Mouse (Mus musculus) hindbrain, postnatal 0 days (tissue): ENCODE data around the gene 4931422A03Rik. TPM values are rescaled to one million over a fixed set of nuclear protein-coding genes. Genes with fewer than 3 reads are reported as not detected.
"Not testable (repeated sequence)": the region's sequence is repeated elsewhere in the genome, so short reads cannot be mapped to it uniquely, and the experiment has no call there.

Experiments used
- ATAC-seq: fragments of 200-750 bp; cut with Nextera tagmentation; 2 replicates; pipeline ENCODE4 v1.8.0; 2017; ENCODE audit warnings: mild to moderate bottlenecking, moderate TSS enrichment, moderate library complexity
- DNase-seq: peaks from one replicate; pipeline ENCODE4 v3.0.0-alpha.2; 2015; ENCODE audit warnings: low spot score
- H3K27ac ChIP-seq: fragments of 300-500 bp; sonication (generic); 2 replicates; pipeline ENCODE4 v1.5.1; 2014; ENCODE audit warnings: mild to moderate bottlenecking
- H3K27me3 ChIP-seq: fragments of 300-500 bp; sonication (generic); 2 replicates; pipeline ENCODE4 v1.6.1; 2014; ENCODE audit warnings: low read length, mixed read lengths; ENCODE audit not compliant: insufficient read depth
- H3K36me3 ChIP-seq: fragments of 300-500 bp; sonication (generic); 2 replicates; pipeline ENCODE4 v1.6.1; 2014; ENCODE audit warnings: low read length, mixed read lengths; ENCODE audit not compliant: insufficient read depth
- H3K4me1 ChIP-seq: fragments of 300-500 bp; sonication (generic); 2 replicates; pipeline ENCODE4 v1.6.1; 2014; ENCODE audit warnings: antibody characterized with exemption, low read length, mixed read lengths; ENCODE audit not compliant: insufficient read depth
- H3K4me2 ChIP-seq: fragments of 300-500 bp; sonication (generic); 2 replicates; pipeline ENCODE4 v1.6.1; 2014; ENCODE audit warnings: low read depth, mild to moderate bottlenecking, low read length, moderate library complexity, mixed read lengths
- H3K4me3 ChIP-seq: fragments of 300-500 bp; sonication (generic); 2 replicates; pipeline ENCODE4 v1.5.1; 2014; ENCODE audit warnings: low read length
- H3K9ac ChIP-seq: fragments of 300-500 bp; sonication (generic); replicated peaks from 2 replicates; pipeline ENCODE4 v1.6.1; 2014; ENCODE audit warnings: mild to moderate bottlenecking, low read length, moderate library complexity, mixed read lengths
- H3K9me3 ChIP-seq: fragments of 300-500 bp; sonication (generic); 2 replicates; pipeline ENCODE4 v1.6.1; 2016; ENCODE audit warnings: low read length, mixed read lengths
- CTCF ChIP-seq: IDR thresholded peaks from 2 replicates; pipeline ENCODE4 v1.5.1; 2016; ENCODE audit warnings: antibody characterized with exemption, control low read depth, low read depth
- WGBS: fragments of 180-500 bp; shearing (Covaris S2); extraction: QIAGEN DNeasy Blood & Tissue Kit; methylation state at CpG from one replicate; pipeline ENCODE4 v1.1.7; 2014; 5-methylcytosine and 5-hydroxymethylcytosine counted together
- polyA plus RNA-seq: library from polyadenylated mRNA; unstranded; fragments of >200 nt; fragmentation: Nextera tagmentation; extraction: Ambion mirVana; gene quantifications from 2 replicates; pipeline ENCODE4 v1.2.1, GENCODE M21; 2015
- total RNA-seq: library from RNA; depleted of rRNA; stranded (reverse); fragments of >200 nt; gene quantifications from 2 replicates; pipeline ENCODE4 v1.2.3, GENCODE M21; 2014; rRNA removed

Gene 4931422A03Rik
- total RNA-seq = not detected in 2 replicates
- 1.9 and 2.5 TPM in 2 replicates for polyA plus RNA-seq

DNA sequence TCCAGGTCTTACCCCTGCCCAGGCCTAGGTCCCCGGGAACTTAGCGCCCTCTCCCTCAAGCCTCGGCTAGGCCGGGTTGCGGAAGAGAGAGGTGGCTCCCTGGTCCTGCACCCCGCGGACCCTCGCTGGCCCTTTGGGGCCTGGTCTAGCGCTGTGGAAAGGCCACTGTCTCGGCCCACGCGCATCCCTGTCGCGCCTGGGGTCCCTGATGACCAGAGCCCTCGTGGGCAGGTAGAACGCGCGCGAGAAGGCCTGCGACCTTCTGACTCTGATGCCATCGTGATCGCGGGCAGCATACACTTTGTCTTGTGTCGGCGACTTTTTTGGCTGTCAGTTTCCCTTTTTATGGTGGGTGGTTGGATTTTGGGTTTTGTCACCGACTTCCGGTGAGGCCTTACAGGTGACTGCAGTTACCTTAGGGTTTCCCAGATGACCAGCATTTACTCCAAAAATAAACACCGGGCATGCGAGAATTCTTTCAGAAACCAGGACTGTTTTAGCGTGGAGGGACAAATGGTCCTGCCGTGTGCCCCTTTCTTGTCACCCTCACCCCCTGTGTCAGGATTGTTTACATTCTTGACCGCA lies at the start of gene 4931422A03Rik:
4931422A03Rik (minus strand) TSS at position 223 of the 585 bp plus-strand sequence.
- under 1% methylated on average over 32 of the region's 32 CpGs for WGBS
- Histone ChIP-seq H3K9me3 (no peaks in the 10 kb centered on the region), H3K36me3 (no peaks in the 10 kb centered on the region; the same call in 1 of the 2 replicates), H3K4me2 (peak within 1 kb of the TSS; percentile 69), H3K4me1 (peaks cover 10% of the 10 kb centered on the region), H3K9ac (peak within 1 kb of the TSS; percentile 98), H3K4me3 (peak within 1 kb of the TSS; percentile 96), H3K27me3 (no peaks in the 10 kb centered on the region), H3K27ac (peak within 1 kb of the TSS; percentile 82)
- TF ChIP-seq CTCF = no peak; the same call in 1 of the 2 replicates
- DNase-seq (peak; percentile 34), ATAC-seq (peak; percentile 65)

DNA sequence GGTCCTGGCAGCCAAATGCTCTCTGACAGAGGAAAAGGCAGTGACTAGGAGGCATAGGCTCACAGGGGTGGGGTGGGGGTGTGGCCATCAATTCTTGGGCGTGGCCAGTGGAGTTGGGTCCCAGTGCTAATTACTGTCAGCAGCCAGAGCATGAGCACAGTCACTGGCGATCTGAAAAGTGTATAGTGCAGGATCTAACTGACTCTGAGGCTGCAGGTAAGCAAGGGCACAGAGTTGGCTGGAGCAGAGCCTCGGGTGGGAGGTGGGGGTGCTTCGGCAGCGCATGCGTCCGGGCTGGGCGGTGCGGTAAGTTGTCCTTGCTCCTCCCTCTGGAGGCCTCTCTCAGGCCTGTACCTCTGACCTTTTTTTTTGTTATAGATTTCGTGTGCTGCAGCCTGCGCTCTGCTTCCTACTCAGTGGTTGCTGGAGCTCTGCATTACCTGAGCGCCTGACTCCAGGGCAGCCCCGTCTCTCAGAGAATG lies 41.6 kb upstream of the 4931422A03Rik start, which contains the start of gene Cd59b:
Cd59b (plus strand) TSS at position 146 of the 482 bp plus-strand sequence.
- ATAC-seq = peak; percentile 84
- peak within 1 kb of the TSS; percentile 26 for H3K4me3 ChIP-seq
- no peaks in the 10 kb centered on the region for H3K36me3 ChIP-seq
- 11% methylated on average over 13 of the region's 13 CpGs for WGBS
- H3K27me3 ChIP-seq = no peaks in the 10 kb centered on the region
- no peaks in the 10 kb centered on the region for H3K4me1 ChIP-seq
- H3K27ac ChIP-seq = no peak within 1 kb of the TSS
- H3K9me3 ChIP-seq = no peaks in the 10 kb centered on the region
- H3K9ac ChIP-seq = no peak within 1 kb of the TSS; the same call in 1 of the 2 replicates
- TF ChIP-seq CTCF = no peak
- H3K4me2 ChIP-seq = peak within 1 kb of the TSS; percentile 56
- peak; percentile 54 for DNase-seq

DNA sequence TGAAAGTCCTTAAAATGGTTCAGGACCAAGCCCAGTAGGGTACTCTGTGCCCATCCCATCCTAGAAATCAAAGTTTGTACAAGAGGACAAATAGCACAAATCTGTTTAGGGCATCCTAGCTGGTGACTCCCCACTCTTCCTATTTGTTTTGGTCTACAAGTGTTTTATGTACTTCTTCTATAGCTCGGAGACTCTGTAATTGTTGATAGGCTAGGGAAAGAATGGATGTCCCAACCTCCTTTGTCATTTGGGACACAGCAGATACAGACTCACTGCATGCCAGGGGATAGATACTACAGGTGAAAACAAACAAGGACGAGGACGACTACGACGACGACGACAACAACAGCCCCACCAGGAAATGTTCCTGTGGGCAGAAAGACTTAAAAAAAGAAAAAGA lies 40.3 kb upstream of the 4931422A03Rik start, which contains the start of gene Gm10799:
Gm10799 (minus strand) TSS at position 101 of the 400 bp plus-strand sequence.
- not testable (repeated sequence) for H3K36me3 ChIP-seq, H3K27me3 ChIP-seq, H3K9me3 ChIP-seq, ATAC-seq, H3K27ac ChIP-seq, DNase-seq, H3K4me2 ChIP-seq, H3K4me3 ChIP-seq, H3K9ac ChIP-seq, H3K4me1 ChIP-seq
- WGBS = 74% methylated on average over 7 of the region's 7 CpGs

DNA sequence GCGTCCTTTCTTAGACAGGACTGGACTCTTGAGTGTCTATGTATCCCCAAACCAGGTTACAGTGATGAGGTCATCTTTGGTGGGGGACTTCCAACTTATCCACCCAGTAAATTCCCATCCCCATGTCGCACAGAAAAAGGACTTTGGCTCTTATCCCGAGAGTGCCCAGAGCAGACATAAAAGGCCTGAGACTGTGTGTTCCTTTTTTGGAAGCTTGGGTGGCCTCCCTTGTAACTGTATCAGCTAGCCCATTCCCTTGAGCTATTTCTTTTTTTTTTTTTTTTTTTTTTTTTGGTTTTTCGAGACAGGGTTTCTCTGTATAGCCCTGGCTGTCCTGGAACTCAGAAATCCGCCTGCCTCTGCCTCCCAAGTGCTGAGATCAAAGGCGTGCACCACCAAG lies 37.4 kb upstream of the 4931422A03Rik start, which contains the start of gene Gm10912:
Gm10912 (plus strand) TSS at position 301 of the 400 bp plus-strand sequence.
- H3K27ac ChIP-seq, H3K27me3 ChIP-seq, ATAC-seq, H3K36me3 ChIP-seq, H3K4me1 ChIP-seq, H3K4me2 ChIP-seq, DNase-seq, H3K4me3 ChIP-seq, H3K9ac ChIP-seq, H3K9me3 ChIP-seq: not testable (repeated sequence)
- WGBS = 92% methylated on average over 5 of the region's 6 CpGs

DNA sequence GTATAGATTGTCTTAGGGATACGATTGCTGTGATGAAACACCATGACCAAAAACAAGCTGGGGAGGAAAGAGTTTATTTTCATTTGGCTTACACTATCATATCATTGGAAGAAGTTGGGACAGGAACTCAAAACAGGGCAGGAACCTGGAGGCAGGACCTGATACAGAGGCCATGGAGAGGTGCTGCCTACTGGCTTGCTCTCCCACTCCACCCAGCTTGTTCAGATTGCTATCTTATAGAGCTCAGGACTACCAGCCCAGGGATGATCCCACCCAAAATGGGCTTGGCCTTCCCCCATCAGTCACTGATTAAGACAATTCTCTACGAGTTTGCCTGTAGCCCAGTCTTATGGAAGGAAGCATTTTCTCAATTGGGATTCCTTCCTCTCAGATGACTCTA lies 36.0 kb upstream of the 4931422A03Rik start:
- Histone ChIP-seq H3K4me1 (no peaks in the 10 kb centered on the region), H3K9me3 (no peaks in the 10 kb centered on the region), H3K27ac (no peak overlapping the region), H3K27me3 (no peaks in the 10 kb centered on the region), H3K9ac (no peak overlapping the region), H3K36me3 (peaks cover 14% of the 10 kb centered on the region), H3K4me3 (no peak overlapping the region), H3K4me2 (no peak overlapping the region)
- ATAC-seq = no peak
- 92% methylated on average over 2 of the region's 2 CpGs for WGBS
- TF ChIP-seq CTCF = no peak
- no peak for DNase-seq

DNA sequence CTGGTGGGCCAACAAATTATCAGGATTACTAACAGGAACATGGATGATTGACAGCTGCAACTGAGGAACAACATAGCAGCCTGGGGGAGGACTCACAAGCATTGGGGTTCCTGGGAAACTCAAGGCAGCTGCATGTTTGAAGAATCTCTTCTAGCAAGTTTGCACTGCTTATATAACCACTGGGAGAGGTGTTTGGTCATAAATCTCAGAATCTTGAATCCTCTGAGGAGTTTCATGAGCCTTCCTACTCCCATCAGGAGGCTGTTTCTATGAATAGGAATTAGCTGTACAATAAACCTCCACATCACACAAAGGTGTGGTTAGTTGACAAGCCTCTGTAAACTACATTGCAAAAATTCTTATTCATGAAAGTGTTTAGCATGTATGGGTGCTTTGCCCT lies 34.5 kb upstream of the 4931422A03Rik start:
- no peaks in the 10 kb centered on the region for H3K9me3 ChIP-seq
- no peak overlapping the region for H3K4me2 ChIP-seq
- no peak for TF ChIP-seq CTCF
- H3K4me1 ChIP-seq = no peaks in the 10 kb centered on the region
- H3K9ac ChIP-seq = no peak overlapping the region
- peaks cover 14% of the 10 kb centered on the region for H3K36me3 ChIP-seq
- H3K27ac ChIP-seq = no peak overlapping the region
- no peak for DNase-seq
- no peaks in the 10 kb centered on the region for H3K27me3 ChIP-seq
- no peak for ATAC-seq
- H3K4me3 ChIP-seq = no peak overlapping the region

DNA sequence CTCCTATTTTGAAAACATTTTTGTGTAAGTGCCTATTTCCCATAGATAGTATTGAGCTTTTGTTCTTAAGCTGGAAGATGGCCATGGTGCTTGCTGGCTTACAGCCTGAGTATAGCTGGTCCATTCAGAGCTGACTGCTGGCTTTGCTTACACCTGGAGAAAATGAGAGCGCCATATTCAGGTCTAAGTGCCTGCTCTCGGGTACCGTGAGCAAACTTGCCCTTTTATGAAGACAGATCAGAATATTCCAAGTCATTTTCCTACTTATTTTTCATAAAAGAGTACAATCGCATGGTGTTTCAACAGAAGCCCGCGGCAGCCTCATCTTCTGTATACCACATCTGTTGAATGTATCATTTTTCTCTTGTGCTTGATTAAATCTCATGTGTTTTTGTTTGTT lies 32.8 kb upstream of the 4931422A03Rik start:
- no peaks in the 10 kb centered on the region for H3K9me3 ChIP-seq

More for the DNA sequence above, 32.8 kb upstream of the 4931422A03Rik start:
- DNase-seq = no peak
- H3K4me3 ChIP-seq = no peak overlapping the region
- no peak for TF ChIP-seq CTCF
- H3K4me1 ChIP-seq = no peaks in the 10 kb centered on the region
- no peak overlapping the region for H3K9ac ChIP-seq
- no peak overlapping the region for H3K4me2 ChIP-seq
- 92% methylated on average over 6 of the region's 6 CpGs for WGBS
- peaks cover 14% of the 10 kb centered on the region for H3K36me3 ChIP-seq
- H3K27ac ChIP-seq = no peak overlapping the region
- H3K27me3 ChIP-seq = no peaks in the 10 kb centered on the region
- no peak for ATAC-seq
